Mouse (Mus musculus): ENCODE results near the gene Popdc2. TPM values are rescaled to one million over a fixed set of nuclear protein-coding genes. Genes with fewer than 3 reads are reported as not detected.

The Popdc2 gene
- total RNA-seq, 2 experiments from 2014 or later = 56.1 to 66.9 TPM

DNA sequence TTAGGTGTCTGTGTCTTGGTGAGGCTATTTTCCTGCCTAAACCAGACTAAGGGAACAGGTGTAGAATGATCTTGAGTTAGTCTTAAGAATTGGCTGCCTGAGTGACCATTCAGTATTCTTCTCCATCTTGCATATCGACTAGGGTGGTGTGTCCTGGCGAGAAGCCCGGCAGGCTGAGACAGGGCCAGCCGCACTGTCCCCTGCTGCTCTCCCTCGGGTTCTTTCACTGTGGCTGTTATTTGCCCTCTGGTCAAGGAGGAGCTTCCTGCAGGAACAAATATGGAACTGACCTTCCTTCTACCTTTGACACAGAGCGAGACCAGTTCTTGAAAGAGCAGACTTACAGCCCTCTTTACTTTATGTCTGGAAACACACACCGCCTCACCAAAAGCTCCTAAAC, 10.0 kb upstream of the Popdc2 start:
- no peak for DNase-seq
- intact Hi-C loops (cut with DNase I; ENCODE audit: low total_unique reads) = no loop called here

DNA sequence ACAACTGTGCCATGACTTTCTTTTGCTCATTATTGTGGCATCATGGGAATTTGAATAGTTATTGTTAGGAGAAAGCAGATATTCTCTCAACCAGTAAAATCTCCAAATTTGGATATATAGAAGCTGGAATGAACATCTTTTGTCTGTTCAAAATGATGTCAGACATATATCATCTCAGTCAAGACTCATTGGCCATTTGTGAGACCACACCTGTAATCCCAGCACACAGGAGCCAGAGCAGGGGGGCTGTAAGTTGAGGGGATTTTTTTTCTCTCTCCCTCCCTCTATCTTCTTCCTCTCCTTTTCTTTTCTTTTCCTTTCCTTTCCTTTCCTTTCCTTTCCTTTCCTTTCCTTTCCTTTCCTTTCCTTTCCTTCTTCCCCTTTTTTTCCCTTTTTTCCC, 9.2 kb upstream of the Popdc2 start:
- no peak for DNase-seq
- intact Hi-C loops (cut with DNase I; ENCODE audit: low total_unique reads) = no loop called here

DNA sequence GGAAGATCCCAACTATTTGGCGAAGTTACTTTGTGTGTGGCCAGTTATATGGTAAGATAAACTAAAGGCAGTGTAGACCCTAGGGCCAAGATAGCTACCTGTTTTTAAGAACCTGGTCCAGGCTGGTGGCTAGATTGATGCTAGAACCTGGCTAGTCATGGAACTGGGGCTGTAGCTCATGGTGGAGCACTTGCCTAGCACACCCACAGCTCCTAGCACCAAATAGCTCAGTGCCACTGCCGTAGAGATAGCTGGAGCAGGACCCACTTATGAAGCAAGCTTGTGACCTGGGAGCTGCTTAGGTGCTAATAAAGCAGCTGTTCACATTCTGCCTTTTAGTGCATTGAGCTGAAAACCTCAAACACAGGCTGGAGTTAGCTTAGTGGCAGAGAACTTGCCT, 8.4 kb upstream of the Popdc2 start:
- intact Hi-C loops (cut with DNase I; ENCODE audit: low total_unique reads) = no loop called here
- DNase-seq = no peak

DNA sequence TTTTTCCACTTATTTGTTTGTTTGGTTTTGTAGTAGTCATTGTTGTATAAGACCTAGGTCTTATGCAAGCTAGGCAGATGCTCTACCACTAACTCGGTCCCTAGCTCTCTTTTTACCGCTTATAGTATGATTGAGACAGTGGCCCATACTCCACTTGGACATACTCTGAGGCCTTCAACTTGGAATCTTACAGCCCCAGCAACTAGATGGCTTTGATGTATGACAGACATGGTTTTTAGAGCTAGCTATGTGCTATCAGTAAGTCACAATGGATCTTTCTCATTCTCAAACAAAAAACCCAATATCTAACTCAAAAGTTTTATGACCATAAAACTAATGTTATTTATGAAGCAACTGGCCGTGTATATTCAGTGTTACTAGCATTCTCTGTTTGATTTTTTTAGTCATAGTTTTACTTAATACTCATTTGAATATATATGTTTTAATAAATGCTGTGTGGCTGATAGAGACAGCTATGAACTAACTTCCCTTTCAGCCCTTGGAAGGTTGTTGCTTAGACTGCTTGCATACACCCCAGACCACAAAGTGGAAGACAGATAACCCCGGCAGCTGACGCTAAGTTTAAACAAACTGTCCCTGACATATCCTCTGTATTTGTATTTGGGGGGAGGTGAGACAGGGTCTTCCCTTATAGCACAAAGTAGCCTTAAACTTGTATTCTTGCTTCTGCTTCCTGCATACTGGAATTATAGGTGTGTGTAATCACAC, 7.7 kb upstream of the Popdc2 start:
- intact Hi-C loops (cut with DNase I; ENCODE audit: low total_unique reads) = no loop called here
- no peak for DNase-seq

DNA sequence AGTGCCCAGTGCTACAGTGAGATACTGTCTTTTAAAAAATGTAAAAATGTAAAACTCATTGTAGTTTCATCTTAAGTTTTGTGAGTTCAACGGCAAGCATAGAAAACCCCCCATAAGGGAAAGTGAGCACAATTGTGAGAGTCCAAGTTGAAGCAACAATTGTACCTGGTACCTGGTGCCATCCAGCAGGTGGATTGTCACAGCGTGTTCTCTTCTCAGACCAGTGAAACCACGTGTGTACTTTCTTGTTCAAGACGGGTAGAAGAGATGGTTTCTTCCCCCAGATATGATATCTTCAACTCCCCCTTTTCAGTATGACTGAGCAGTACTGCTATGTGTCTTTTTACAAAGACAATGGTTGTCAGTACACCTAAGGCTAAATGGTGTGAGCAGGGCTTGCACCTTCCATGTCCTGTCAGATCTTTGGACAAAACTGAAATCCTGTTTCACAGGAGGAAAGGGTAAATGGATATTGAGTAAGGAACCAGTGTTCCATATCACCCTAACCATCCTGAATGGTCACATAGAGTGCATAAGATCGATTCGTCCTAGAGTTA, 3.7 kb upstream of the Popdc2 start:
- intact Hi-C loops (cut with DNase I; ENCODE audit: low total_unique reads) = no loop called here
- DNase-seq = no peak

DNA sequence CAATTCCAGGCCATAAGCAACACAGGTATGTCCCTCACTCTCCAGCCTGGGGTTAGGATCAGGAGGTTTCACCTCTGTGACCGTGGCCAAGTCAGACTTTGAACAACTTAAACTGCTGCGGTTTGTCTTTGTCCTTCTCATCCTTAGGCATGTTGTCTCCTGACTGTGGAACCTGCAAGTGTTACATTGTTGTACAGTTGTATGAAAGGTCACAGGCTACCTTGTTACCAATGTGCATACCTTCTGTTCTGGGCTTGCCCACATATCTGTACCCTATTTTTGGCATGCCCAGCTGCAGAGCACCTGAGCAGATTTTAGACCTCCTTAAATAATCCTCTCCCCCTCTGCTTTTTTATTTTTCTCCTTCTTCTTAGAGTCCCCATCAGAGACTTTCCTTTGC, 2.8 kb upstream of the Popdc2 start:
- no peak for DNase-seq
- intact Hi-C loops (cut with DNase I; ENCODE audit: low total_unique reads) = no loop called here

DNA sequence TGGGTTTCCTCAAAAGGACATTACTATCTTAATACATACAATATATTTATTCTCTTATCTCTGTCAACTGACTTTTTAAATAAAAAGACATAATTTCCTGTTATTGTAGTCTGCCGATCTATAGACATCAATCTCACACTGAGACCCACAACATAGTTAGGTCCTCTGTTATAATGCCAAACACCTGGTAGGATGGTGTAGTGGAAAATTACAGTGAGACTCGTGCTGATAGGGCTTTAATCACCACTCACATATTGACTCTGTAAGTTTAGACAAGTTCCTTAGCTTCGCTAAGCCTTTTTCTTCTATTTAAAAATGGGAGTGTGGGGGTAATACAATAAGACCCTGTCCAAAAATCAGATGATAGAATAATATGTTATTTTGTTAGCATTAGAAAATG, 2.2 kb upstream of the Popdc2 start:
- intact Hi-C loops (cut with DNase I; ENCODE audit: low total_unique reads) = no loop called here
- DNase-seq = no peak

DNA sequence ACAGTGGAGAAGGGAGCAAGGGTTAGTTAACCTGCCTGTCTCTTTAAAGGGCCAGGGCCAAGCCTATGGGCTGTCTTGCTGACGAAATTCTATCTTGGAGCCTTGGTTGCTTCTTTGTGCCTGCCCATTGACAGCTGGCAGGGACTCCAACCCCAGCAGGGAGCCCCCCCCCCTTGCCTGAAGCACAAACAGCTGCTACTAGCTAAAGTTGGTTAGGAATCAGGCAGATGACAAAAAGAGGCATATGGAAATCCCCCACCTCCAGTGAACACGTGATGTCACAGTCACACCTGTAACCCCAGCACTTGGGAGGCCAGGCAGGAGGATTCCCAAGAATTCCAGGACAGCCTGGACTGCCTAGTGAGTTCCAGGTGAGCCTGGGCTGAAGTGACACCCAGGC, 1.7 kb upstream of the Popdc2 start:
- DNase-seq = no peak
- intact Hi-C loops (cut with DNase I; ENCODE audit: low total_unique reads) = no loop called here

DNA sequence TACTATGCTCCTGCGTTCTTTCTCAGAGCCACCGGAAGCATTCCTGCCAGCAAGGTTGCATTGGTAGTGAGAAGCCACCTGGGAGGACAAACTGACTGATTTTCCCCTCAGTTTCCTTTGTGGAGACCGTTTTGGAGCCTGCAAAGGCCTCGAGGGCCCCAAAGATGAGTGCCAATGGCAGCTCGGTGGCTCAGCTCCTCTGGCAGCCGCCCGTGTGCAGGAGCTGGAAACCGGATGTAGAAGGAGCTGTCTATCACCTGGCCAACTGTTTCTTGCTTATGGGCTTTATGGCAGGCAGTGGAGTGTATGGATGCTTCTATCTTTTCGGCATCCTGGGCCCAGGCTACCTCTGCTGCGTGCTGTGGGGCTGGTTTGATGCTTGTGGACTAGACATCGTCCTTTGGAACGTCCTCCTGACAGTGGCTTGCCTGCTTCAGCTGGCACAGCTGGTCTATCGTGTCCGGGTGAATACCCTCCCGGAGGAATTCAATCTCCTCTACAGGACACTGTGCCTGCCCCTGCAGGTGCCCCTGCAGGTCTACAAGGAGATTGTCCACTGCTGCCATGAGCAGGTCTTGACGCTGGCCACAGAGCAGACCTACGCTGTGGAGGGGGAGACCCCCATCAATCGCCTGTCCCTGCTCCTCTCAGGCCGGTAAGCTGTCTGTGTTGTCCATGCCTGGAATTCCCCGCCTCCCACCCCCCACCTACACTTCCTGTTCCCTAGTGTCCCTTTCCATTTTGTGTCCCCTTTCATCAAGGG, 665 bp downstream of the Popdc2 start:
- no peak for DNase-seq
- intact Hi-C loops (cut with DNase I; ENCODE audit: low total_unique reads) = no loop called here

DNA sequence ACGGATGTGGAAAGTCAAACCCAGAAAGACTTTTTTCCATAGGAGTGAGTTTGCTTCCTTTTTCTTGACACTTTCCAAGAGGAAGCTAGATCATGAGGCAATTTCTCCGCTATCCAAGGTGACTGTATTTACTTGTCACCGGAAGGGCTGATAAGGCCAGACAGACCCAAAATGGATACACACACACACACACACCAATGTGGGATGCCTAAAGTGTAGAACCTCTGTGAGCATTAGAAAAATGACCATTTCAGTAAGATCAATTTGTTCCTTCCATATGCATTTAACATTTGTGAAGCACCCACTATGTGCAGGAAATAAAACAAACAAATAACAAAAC, 1.2 kb downstream of the Popdc2 start:
- DNase-seq = no peak
- intact Hi-C loops (cut with DNase I; ENCODE audit: low total_unique reads) = no loop called here

DNA sequence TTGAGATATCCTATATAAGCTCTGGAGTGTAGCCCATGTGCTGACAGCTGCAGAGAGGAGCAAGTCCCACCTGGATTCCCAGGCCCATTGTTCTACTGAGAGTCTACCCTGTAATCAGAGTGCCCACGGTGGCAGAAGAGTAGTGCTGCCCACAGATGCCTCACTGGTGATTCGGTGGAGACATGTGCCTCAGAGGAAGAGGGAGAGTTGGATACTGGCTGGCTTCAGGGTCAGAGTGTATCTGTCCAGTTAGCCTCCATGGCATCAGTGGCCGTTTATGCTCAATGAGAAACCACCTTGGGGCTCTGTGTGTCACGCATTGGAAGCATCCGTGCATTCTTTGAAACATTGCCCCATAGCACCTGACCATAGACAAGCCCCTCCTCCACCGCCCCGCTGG, 1.6 kb downstream of the Popdc2 start:
- DNase-seq = no peak
- intact Hi-C loops (cut with DNase I; ENCODE audit: low total_unique reads) = no loop called here

DNA sequence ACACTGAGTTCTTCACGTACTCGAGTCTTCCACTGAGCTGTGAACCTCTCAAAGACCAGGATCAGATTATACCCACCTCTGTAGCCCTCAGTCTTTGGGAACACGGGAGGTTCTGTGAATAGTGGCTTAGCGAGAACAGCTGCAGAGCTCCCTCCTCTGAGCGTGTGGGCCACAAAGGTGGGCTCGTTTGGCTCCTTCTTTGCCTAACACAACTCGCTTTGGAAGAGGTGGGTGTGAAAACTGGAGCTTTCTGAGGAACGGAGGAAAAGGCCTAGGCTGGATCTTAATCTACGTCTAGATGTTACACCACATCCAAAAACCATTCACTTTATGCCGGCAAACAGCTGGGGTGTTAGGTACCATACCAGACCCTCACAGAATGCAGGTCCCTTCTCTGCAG, 3.4 kb downstream of the Popdc2 start:
- intact Hi-C loops (cut with DNase I; ENCODE audit: low total_unique reads) = no loop called here
- no peak for DNase-seq

DNA sequence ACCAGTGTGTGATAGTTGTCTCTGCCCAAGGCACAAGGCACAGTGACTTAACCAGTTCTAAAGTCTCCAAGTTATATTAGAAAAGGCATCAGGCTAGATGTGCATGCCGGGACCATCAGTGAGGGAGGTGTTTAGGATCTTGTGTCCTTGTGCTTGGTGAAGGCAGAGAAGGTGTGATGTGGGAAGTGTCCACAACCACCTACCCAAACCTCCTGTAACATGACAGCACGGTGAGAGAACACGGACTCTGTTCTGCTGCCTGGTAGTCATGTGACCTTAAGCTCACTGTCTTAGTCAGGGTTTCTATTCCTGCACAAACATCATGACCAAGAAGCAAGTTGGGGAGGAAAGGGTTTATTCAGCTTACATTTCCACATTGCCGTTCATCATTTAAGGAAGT, 4.2 kb downstream of the Popdc2 start:
- DNase-seq = no peak
- intact Hi-C loops (cut with DNase I; ENCODE audit: low total_unique reads) = no loop called here

DNA sequence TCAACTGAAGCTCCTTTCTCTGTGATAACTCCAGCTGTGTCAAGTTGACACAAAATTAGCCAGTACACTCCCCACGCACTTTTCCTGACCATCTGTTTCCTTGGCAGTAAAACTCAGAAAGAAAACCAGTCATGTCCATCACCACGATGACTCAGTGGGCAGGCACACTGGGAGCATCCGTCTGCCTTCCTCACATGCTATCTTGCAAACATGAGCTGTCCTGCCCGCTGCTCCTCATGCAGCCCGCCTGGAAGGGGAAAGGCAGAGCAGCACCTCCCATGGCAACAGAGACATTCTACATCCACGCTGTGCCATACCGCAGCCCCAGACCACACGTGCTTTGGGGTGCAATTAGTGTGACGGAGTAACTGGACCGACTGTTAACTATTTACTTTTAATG, 6.3 kb downstream of the Popdc2 start:
- DNase-seq = peak; percentile 43
- intact Hi-C loops (cut with DNase I; ENCODE audit: low total_unique reads) = no loop called here

DNA sequence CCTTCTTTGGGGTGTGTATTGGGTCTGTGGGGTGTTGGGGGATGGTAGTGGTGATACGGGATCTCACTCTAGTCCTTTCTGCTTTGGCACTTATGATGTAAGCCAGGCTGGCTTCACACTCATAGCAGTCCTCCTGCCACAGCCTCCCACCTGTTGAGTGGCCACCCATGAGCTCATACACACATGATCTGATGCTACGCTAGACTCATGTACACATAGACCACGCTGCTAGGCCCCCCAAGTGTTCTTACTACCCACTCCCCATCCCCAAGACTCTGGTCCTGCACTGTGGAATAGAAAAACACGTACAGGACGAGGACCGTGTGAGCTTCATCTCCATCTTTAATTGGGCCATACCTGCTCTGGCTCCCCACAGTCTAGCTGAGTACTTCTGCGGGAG, 7.0 kb downstream of the Popdc2 start:
- DNase-seq = no peak
- intact Hi-C loops (cut with DNase I; ENCODE audit: low total_unique reads) = no loop called here

DNA sequence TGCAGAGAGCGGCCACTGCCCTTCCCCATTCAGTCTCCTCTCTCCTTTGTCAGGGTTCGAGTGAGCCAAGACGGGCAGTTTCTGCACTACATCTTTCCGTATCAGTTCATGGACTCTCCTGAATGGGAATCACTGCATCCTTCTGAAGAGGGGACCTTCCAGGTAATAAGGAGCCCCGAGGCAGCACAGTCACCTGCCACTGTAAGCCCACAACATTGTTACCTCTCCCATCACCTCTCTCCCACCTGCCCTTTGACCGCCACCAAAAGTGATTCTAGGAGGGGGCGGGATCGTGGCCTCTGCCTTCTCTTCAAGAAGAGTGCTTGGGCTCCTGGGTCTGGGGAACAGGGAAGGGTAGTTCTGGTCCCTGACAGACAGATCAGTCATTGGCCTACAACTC, 7.4 kb downstream of the Popdc2 start:
- no peak for DNase-seq
- intact Hi-C loops (cut with DNase I; ENCODE audit: low total_unique reads) = no loop called here

DNA sequence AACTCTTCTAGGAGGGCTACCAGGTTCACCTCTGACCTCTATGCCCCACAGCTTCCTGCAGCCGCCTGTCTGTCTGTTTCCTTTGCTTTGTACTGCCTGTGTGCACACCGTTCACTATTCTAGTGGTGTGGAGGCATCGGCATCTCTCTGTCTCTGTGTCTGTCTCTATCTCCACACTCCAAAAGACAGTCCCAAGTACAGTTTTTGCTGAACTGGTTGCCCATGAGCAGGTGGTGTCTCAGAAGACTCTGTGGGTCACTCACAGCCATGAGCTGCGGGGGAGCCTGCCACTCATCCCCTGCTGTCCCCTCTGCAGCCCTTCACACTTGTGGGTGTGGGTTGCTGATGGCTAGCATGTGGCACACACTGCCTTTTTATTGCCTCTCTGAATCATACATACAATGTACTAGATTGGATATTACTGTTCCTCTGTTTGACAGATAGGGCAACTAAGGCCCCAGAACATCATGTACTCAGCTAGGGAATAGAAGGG, 8.0 kb downstream of the Popdc2 start:
- no peak for DNase-seq
- intact Hi-C loops (cut with DNase I; ENCODE audit: low total_unique reads) = loop anchor here (2.0 kb wide), 1 partner anchor 19 kb away; no protein-coding TSS in a partner anchor

DNA sequence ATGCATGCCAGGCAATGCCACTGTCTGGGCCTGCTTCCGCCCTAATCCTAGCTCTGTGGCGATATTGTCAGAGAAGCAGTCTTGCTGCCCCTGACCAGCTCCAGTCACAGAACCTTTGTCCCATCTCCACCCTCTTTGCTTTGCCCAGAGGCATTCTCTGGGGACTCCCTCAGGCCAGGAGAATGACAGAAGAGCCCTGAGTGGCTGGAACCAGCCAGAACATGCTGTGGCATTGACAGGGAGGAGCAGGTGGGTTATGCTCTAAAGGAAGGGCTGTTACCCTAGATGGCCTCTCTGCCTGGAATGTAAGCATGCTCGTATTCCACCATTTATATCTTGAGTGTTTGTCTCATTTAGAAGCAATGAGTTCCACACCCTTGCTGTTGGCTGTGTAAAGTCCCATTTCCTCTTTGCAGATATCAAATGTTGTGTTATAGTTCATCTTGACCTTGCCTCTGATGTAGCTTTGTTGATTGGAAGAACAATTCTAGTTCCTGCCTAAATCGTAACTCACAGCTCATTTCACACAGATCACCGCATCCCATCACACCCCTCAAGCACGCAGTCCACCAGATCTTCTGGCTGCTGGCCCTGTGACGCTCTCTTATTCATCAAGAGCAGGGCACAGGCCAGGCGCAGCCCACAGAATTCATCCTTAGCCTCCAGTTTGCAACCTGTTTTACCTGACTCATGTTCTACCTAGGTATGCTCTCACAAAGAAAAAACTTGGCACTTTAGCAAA, 8.8 kb downstream of the Popdc2 start:
- DNase-seq = peak; percentile 68
- intact Hi-C loops (cut with DNase I; ENCODE audit: low total_unique reads) = loop anchor here (2.0 kb wide), 1 partner anchor 20 kb away; no protein-coding TSS in a partner anchor

DNA sequence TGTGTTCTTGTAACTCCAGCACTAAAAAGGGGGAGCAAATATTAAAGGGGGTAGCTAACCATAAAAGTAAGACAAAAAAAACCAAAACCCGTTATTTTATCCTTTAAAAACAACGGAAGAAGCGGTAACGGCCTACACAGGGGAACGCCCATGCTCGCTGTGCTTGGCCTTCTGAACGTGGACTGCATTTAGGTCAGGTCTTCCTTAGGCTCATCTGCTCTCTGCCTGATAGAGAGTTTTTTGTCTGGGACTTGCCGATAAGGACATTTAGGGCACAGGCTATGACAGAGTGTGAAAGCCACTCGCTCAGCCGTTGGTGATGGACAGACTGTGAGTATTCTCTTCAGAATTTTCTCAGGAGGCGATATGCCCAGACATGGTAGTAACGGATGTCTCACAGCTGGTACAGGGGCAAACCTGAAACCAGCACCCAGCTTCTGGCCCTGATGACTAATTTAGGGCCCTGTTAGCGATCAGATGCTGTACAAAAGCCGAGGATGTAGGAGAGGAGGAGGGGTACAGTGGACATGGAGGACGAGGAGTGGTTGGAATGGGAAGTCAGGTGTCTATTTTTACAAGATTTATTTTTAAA, 9.8 kb downstream of the Popdc2 start:
- intact Hi-C loops (cut with DNase I; ENCODE audit: low total_unique reads) = loop anchor here (2.0 kb wide), 1 partner anchor 21 kb away; no protein-coding TSS in a partner anchor
- DNase-seq = no peak

DNA sequence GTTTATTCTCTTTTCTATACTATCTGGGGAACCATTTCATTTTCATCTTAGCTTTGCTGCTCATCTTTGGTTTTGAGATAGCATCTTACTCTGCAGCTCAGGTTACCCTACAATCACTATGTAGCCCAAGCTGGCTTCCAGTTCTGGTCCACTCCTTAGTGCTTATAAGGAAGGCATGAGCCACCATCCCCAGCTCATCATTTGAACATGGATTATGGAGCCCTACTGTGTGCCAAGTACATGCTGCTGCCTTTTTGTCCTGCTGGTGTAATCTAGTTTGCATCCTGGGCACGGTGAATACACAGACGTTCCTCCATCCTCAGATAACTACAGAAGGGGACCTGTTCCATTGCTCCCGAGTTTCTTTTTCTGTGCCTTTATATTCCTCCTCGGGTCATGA, 10.9 kb downstream of the Popdc2 start:
- no peak for DNase-seq
- intact Hi-C loops (cut with DNase I; ENCODE audit: low total_unique reads) = no loop called here
